Mouse (Mus musculus): ENCODE results near the gene Thada.

DNA sequence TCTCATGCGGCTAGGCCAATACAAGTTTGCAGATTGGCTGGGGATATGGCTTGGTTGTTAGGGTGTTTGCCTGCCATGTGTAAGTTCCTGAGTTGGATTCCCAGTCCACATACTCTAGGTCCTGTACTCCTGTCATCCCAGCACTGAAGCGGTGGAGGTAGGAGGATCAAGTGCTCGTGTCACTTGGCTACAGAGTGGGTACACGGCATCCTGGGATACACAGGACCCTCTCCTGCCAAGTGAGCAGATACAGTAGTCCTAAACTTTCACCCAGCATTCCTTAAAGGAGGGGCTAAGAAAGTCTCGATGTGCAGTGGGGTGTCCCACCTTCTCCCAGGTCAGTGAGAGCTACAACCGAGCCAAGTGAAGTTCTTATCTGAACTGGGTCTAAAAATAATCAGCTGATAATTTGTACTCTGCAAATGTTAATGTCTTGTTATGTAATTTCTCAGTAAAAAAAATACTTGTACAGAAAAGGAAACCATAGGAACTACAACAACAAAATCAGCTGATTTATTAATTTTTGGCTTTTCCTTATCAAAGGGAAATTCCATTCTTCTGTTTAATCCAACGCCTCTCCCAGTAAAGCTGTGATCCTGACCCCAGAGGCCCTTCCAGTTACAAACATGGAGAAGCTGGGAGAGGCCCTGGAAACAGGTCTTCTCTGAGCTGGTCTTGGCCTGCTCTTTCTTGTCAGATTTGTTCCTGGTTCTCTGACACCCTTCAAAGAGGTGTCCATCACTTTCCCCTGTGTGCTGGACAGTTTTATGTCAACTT lies 229.0 kb downstream of the Thada start:
- no peak for TF ChIP-seq CTCF (conservative IDR thresholded peaks at IDR 0.05; ENCODE audit: insufficient read depth, insufficient read length, low read depth, low read length)
- TF ChIP-seq POLR2A (IDR thresholded peaks at IDR 0.05; ENCODE audit: low read depth, low read length), result no peak
